Mouse (Mus musculus) midbrain, embryonic 13.5 days (tissue): ENCODE measurements around the gene Car5b. TPM values are rescaled to one million over a fixed set of nuclear protein-coding genes. Genes with fewer than 3 reads are reported as not detected.

Experiments
- ATAC-seq: fragments of 200-750 bp; cut with Nextera tagmentation; 2 replicates; pipeline ENCODE4 v1.8.0; 2017; ENCODE audit warnings: mild to moderate bottlenecking, moderate TSS enrichment, moderate library complexity
- H3K27ac ChIP-seq: fragments of 300-500 bp; sonication (generic); 2 replicates; pipeline ENCODE4 v1.5.1; 2015; ENCODE audit warnings: inconsistent platforms, mild to moderate bottlenecking, moderate library complexity
- H3K27me3 ChIP-seq: fragments of 300-500 bp; sonication (generic); 2 replicates; pipeline ENCODE4 v1.6.1; 2015; ENCODE audit warnings: mild to moderate bottlenecking, inconsistent platforms
- H3K36me3 ChIP-seq: fragments of 300-500 bp; sonication (generic); 2 replicates; pipeline ENCODE4 v1.6.1; 2015; ENCODE audit warnings: mild to moderate bottlenecking, inconsistent platforms
- H3K4me1 ChIP-seq: fragments of 300-500 bp; sonication (generic); replicated peaks from 2 replicates; pipeline ENCODE4 v1.6.1; 2015; ENCODE audit warnings: inconsistent platforms
- H3K4me2 ChIP-seq: fragments of 300-500 bp; sonication (generic); replicated peaks from 2 replicates; pipeline ENCODE4 v1.6.1; 2015; ENCODE audit warnings: moderate library complexity, mild to moderate bottlenecking, inconsistent platforms
- H3K4me3 ChIP-seq: fragments of 300-500 bp; sonication (generic); replicated peaks from 2 replicates; pipeline ENCODE4 v1.5.1; 2015; ENCODE audit warnings: mild to moderate bottlenecking, inconsistent platforms
- H3K9ac ChIP-seq: fragments of 300-500 bp; sonication (generic); replicated peaks from 2 replicates; pipeline ENCODE4 v1.6.1; 2015; ENCODE audit warnings: mild to moderate bottlenecking, inconsistent platforms
- H3K9me3 ChIP-seq: fragments of 300-500 bp; sonication (generic); 2 replicates; pipeline ENCODE4 v1.6.1; 2016; ENCODE audit warnings: mild to moderate bottlenecking, inconsistent platforms
- WGBS: fragments of 180-500 bp; shearing (Covaris S2); methylation state at CpG from one replicate; pipeline ENCODE4 v1.1.7; 2015; 5-methylcytosine and 5-hydroxymethylcytosine counted together
- polyA plus RNA-seq: library from polyadenylated mRNA; unstranded; fragments of >200 nt; fragmentation: Nextera tagmentation; extraction: Ambion mirVana; gene quantifications from 2 replicates; pipeline ENCODE4 v1.2.1, GENCODE M21; 2015

The Car5b gene
- polyA plus RNA-seq, 1 experiment from 2014 or later, result 0.30 TPM

DNA sequence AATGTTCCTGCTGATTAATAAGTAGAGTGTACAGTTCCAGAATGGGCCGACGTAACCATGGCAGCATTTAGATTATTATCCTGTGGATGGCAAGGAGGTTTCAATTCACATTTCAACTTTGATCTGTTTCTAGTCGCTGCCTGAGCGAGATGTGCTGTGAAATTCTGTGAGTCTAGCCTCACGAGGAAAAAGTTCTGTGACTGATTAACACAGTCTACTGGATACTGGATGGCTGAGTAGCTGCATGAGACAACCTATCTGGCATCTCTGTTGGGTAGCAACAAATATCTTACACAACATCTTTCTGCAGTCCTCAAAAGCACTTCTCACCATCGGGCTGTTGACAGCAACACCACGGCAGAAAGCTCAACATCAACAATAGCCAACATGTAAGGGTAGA, 4.7 kb upstream of the Car5b start:
- Histone ChIP-seq H3K9me3 (no peaks in the 10 kb centered on the region), H3K4me3 (no peak overlapping the region), H3K4me1 (0 out of 2 replicates have a peak, but pooled peaks cover 4% of the 10 kb centered on the region), H3K27me3 (peaks cover 5% of the 10 kb centered on the region; the same call in 1 of the 2 replicates), H3K9ac (no peak overlapping the region), H3K4me2 (no peak overlapping the region), H3K27ac (no peak overlapping the region), H3K36me3 (no peaks in the 10 kb centered on the region)
- WGBS, result 88% methylated on average over 7 of the region's 7 CpGs
- no peak for ATAC-seq

DNA sequence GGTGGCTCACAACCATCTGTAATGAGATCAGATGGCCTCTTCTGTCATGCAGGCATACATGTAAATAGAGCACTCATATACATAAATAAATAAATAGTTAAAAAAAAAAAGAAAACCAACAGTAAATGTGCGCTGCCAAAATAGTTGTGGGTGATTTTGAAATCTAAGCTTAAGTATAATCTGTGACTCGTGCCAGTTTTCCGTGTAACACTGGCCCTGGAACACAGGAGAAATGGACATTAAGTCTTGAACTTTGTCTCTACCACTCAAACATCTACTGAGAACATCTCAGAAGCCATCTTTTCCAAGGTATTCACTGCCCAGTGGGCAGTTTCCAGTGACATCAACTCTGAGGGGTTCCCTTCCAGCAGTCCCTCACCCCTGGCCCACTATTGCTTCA, 12.2 kb downstream of the Car5b start:
- 92% methylated on average over 3 of the region's 3 CpGs for WGBS
- no peak overlapping the region for H3K27ac ChIP-seq
- no peak overlapping the region for H3K9ac ChIP-seq
- no peak overlapping the region for H3K4me2 ChIP-seq
- no peak overlapping the region for H3K4me3 ChIP-seq
- no peaks in the 10 kb centered on the region for H3K36me3 ChIP-seq
- no peaks in the 10 kb centered on the region for H3K4me1 ChIP-seq
- ATAC-seq, result no peak
- no peaks in the 10 kb centered on the region for H3K9me3 ChIP-seq
- H3K27me3 ChIP-seq, result peaks cover 10% of the 10 kb centered on the region; the same call in 1 of the 2 replicates

DNA sequence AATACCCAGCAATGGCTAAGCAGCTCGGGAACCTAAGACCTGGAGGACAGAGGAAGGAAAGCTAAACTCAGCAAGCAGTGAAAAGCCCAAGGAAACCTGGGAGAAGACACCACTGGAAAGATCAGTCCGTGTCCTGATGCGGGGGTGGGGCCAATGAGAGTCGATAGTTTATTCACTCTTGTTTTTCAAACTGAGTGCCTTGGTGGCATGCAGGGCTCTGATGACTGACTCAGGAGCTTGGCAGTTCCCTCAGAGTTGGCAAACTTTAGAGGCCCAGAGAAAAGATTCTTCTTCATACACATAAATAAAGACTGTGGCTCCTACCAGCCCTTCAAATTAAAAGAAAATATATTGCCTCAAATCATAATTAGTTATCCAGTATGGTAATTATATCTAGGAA, 12.8 kb downstream of the Car5b start:
- ATAC-seq, result no peak
- no peaks in the 10 kb centered on the region for H3K36me3 ChIP-seq
- H3K4me1 ChIP-seq, result no peaks in the 10 kb centered on the region
- no peak overlapping the region for H3K4me2 ChIP-seq
- H3K9ac ChIP-seq, result no peak overlapping the region
- no peaks in the 10 kb centered on the region for H3K9me3 ChIP-seq
- no peak overlapping the region for H3K27ac ChIP-seq
- 87% methylated on average over 4 of the region's 4 CpGs for WGBS
- H3K4me3 ChIP-seq, result no peak overlapping the region
- peaks cover 10% of the 10 kb centered on the region; the same call in 1 of the 2 replicates for H3K27me3 ChIP-seq

DNA sequence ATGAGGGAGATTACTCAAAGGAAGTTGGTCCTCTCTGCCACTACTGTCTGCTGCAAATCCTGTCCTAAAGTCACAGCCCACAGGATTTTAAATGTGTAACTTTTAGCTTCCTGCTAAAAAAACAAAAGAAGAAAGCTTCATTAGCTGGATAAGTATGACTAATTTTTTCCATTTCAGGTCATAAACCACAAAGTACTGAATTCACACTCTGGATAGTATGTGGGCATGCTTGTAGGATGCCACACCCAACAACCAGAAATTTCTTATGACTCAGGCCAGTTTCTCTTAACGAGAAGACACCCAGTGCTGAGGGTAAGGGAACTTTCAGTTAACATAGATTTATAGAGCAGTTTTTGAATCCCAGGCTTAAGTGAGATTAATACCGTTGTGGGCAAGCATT, 14.5 kb downstream of the Car5b start:
- Histone ChIP-seq H3K4me1 (no peaks in the 10 kb centered on the region), H3K4me2 (no peak overlapping the region), H3K27ac (no peak overlapping the region), H3K9me3 (no peaks in the 10 kb centered on the region), H3K27me3 (peaks cover 12% of the 10 kb centered on the region; the same call in 1 of the 2 replicates), H3K9ac (no peak overlapping the region), H3K4me3 (no peak overlapping the region), H3K36me3 (no peaks in the 10 kb centered on the region)
- no peak for ATAC-seq
- 91% methylated on average over 2 of the region's 2 CpGs for WGBS

DNA sequence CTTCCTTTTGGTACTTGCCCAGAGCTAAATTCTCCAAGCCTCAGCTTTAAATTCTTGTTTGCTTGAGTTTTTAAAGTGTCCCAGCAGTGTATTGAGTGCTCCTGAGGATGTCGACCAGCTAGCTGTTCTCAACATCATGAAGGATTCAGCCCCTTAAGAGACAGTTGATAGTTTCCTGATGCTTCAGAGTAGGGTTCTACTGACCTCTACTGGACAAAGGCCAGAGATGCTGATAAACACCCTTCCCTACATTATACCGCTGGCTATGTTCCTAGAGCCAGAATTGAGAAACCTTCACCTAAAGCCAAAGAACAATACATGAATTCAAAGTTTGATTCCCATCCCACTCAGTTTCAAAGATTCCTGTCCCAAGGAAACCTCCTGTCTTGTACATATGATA, 23.0 kb downstream of the Car5b start:
- Histone ChIP-seq H3K9ac (no peak overlapping the region), H3K27me3 (peaks cover 9% of the 10 kb centered on the region; the same call in 1 of the 2 replicates), H3K4me1 (no peaks in the 10 kb centered on the region), H3K4me3 (no peak overlapping the region), H3K27ac (no peak overlapping the region), H3K4me2 (no peak overlapping the region), H3K36me3 (no peaks in the 10 kb centered on the region), H3K9me3 (no peaks in the 10 kb centered on the region)
- 39% methylated on average over 2 of the region's 2 CpGs for WGBS
- peak; percentile 48; the same call in 1 of the 2 replicates for ATAC-seq

DNA sequence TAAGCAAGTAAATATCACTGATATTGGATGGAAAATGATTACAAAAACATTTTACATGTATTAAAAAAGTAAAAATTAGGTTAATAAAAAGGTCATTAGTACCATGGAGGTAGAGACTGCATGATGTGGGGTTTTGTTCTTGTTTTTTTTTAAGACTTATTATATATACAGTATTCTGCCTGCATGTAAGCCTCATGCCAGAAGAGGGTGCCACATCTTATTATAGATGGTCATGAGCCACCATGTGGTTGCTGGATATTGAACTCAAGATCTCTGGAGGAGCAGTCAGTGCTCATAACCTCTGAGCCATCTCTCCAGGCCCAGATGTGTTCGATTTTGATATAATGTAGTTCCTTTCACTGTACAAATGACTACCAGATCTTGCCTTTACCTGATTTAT, 27.9 kb downstream of the Car5b start:
- whole genome bisulfite sequencing, result 78% methylated on average over 1 of the region's 1 CpGs

DNA sequence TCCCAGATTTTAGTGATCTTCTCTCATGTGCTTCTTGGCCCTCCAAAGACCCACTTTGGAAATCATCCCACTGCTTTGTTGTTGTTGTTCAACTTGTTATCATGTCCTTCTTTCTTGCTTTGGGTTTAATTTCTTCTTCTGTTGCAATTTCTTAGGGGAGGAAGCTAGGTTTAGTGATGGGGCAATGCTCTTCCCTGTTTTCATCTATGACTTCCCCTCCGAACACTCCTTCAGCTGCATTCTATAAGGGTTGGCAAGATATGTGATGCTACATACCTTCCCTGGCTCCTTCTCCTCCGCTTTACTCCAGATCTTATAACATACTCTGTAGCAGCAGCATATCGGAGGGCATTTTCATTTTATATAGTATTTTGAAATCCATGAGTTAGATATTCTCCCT, 31.0 kb downstream of the Car5b start:
- peaks cover 10% of the 10 kb centered on the region; the same call in 1 of the 2 replicates for H3K27me3 ChIP-seq
- no peak overlapping the region for H3K27ac ChIP-seq
- H3K36me3 ChIP-seq, result no peaks in the 10 kb centered on the region
- no peak overlapping the region for H3K4me2 ChIP-seq
- no peak overlapping the region for H3K9ac ChIP-seq
- no peaks in the 10 kb centered on the region for H3K4me1 ChIP-seq
- no peaks in the 10 kb centered on the region for H3K9me3 ChIP-seq
- no peak overlapping the region for H3K4me3 ChIP-seq
- no peak for ATAC-seq
- WGBS, result 87% methylated on average over 3 of the region's 3 CpGs

More for the DNA sequence above, 27.9 kb downstream of the Car5b start:
- H3K4me1 ChIP-seq, result no peaks in the 10 kb centered on the region
- no peak overlapping the region for H3K27ac ChIP-seq
- H3K4me3 ChIP-seq, result no peak overlapping the region
- H3K9ac ChIP-seq, result no peak overlapping the region
- no peaks in the 10 kb centered on the region for H3K36me3 ChIP-seq
- no peaks in the 10 kb centered on the region for H3K9me3 ChIP-seq
- H3K4me2 ChIP-seq, result no peak overlapping the region
- no peak for ATAC-seq
- H3K27me3 ChIP-seq, result peaks cover 10% of the 10 kb centered on the region; the same call in 1 of the 2 replicates

DNA sequence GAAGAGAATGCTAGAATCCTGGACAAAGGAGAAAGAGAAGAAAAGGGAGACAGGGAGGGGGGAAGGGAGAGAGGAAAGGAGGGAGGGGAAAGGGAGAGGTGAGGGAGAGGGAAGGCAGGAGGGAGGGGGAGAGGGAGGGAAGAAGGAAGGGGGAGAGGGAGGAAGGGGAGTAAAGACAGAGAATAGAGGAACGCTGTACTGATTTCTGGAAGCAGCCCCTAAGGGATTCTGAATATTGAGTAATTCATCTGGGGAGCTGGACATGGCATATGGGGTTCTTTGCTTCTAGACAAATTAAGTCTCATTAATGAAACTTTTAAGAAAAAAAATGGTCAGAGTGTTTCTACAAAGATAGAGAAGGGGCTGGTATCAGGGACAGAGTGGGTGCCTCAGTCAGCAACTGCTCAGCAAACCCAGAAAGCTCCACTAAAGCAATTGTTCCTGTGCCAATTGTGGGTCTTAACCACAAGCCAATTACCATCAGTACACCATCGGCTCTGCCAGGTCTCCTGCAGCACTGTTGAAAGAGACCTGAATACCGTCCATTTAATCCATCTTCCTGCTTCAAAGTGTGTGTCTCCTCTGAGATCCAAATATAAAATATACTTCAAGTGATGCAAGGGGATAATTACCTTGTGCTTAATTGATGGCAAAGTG, 40.0 kb downstream of the Car5b start:
- Histone ChIP-seq H3K27me3 (peaks cover 4% of the 10 kb centered on the region; the same call in 1 of the 2 replicates), H3K4me3 (no peak overlapping the region), H3K9ac (no peak overlapping the region), H3K9me3 (no peaks in the 10 kb centered on the region), H3K4me2 (no peak overlapping the region), H3K4me1 (no peaks in the 10 kb centered on the region), H3K36me3 (no peaks in the 10 kb centered on the region), H3K27ac (no peak overlapping the region)
- no peak for ATAC-seq
- 53% methylated on average over 3 of the region's 3 CpGs for WGBS

DNA sequence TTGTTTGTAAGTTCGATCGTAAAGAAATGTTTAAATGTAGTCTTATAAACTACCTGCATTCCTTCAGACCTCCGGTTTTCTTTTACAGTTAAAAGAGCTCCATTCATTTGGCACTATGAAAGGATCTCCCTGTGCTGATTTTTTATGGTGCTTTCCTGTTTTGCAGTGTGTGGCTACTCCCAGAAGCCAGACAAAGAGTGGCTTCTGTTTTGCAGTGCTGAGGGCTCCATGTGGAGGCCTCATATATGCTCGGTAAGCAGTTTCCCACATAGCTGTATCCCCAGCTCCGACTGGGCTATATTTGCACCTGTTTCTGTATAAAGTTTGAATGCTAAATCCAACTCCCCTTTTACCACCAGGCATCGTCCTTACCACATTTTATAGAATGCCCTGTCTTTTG, 45.7 kb downstream of the Car5b start:
- 84% methylated on average over 6 of the region's 6 CpGs for WGBS
- H3K9me3 ChIP-seq, result no peaks in the 10 kb centered on the region
- ATAC-seq, result no peak

DNA sequence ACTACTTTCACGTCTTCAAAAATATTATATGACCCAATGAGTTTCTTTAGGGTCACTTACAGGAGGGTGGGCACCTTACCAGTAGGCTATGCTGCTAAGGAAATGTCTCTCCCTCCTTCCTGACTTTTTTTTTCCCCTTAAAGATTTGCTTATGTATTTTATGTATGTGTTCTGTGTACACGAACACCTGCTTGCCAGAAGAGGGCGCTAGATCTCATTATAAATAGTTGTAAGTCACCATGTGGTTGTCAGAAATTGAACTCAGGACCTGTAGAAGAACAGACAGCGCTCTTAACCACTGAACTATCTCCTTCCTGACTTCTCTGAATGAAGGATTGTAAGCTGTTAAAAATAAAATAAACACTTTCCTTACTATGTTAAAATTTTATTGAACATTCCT, 46.3 kb downstream of the Car5b start:
- Histone ChIP-seq H3K4me3 (no peak overlapping the region), H3K36me3 (no peaks in the 10 kb centered on the region), H3K9me3 (no peaks in the 10 kb centered on the region), H3K27ac (no peak overlapping the region), H3K4me2 (no peak overlapping the region), H3K4me1 (no peaks in the 10 kb centered on the region), H3K27me3 (peaks cover 3% of the 10 kb centered on the region; the same call in 1 of the 2 replicates), H3K9ac (no peak overlapping the region)
- WGBS, result 48% methylated on average over 4 of the region's 4 CpGs
- ATAC-seq, result no peak

More for the DNA sequence above, 45.7 kb downstream of the Car5b start:
- Histone ChIP-seq H3K27me3 (peaks cover 3% of the 10 kb centered on the region; the same call in 1 of the 2 replicates), H3K9ac (no peak overlapping the region), H3K4me2 (no peak overlapping the region), H3K4me1 (no peaks in the 10 kb centered on the region), H3K36me3 (no peaks in the 10 kb centered on the region), H3K4me3 (no peak overlapping the region), H3K27ac (no peak overlapping the region)

DNA sequence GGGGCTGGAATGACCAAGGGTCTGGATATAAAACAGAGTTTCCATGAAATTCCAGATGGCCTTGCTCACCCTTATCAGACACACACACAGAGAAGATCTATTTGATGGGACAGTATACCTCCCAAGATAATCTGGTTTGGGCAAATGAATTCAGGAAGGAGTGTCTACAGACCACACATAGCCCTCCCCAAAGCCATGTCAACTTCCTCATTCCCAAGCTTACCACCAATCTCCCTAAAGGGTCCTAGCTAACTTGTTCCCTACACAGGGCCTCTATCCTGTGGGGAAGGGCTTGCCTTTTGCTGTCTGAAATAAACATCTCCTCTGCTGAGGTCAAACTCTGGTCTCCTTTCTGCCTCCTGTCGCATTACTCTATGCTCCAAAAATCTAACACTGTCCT, 46.7 kb downstream of the Car5b start:
- H3K9ac ChIP-seq, result no peak overlapping the region
- WGBS, result 97% methylated on average over 1 of the region's 1 CpGs
- no peaks in the 10 kb centered on the region for H3K36me3 ChIP-seq
- no peak overlapping the region for H3K27ac ChIP-seq
- no peaks in the 10 kb centered on the region for H3K9me3 ChIP-seq
- no peaks in the 10 kb centered on the region for H3K4me1 ChIP-seq
- ATAC-seq, result no peak
- H3K4me2 ChIP-seq, result no peak overlapping the region
- H3K27me3 ChIP-seq, result peaks cover 3% of the 10 kb centered on the region; the same call in 1 of the 2 replicates
- H3K4me3 ChIP-seq, result no peak overlapping the region

DNA sequence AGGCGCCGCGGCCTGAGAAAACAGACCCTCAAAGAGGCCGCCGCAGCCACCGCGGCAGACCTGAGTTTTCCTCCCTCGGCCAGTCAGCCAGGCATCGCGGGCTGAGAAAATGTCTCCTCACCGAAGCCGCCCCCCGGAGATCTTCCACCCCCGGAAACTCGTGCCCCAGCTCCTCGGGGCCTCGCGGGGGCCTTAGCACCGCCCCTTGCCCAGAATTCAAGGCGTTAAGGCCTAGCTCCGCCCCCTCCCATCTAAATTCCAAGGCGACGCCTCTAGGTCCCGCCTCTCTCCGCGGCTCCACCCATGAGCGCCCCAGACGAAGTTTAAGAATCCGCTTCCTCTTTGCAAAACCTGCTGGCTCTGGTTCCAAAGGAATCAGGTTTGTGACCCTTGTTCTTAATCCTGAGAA, 69.3 kb downstream of the Car5b start, which contains the start of gene Zrsr2:
Gene Zrsr2, minus strand, starts transcription at position 195 of the 409 bp plus-strand sequence.
- no peaks in the 10 kb centered on the region for H3K9me3 ChIP-seq
- H3K27me3 ChIP-seq, result no peaks in the 10 kb centered on the region
- H3K4me2 ChIP-seq, result peak within 1 kb of the TSS; percentile 60
- peaks cover 10% of the 10 kb centered on the region; the same call in 1 of the 2 replicates for H3K36me3 ChIP-seq
- 25% methylated on average over 29 of the region's 29 CpGs for WGBS
- ATAC-seq, result peak; percentile 94
- H3K9ac ChIP-seq, result peak within 1 kb of the TSS; percentile 78
- H3K27ac ChIP-seq, result peak within 1 kb of the TSS; percentile 93
- peak within 1 kb of the TSS; percentile 59 for H3K4me3 ChIP-seq
- H3K4me1 ChIP-seq, result peaks cover 13% of the 10 kb centered on the region
